Mouse (Mus musculus) hindbrain, embryonic 16.5 days (tissue): ENCODE data around the gene Mtif3. TPM values are rescaled to one million over a fixed set of nuclear protein-coding genes. Genes with fewer than 3 reads are reported as not detected.

Source experiments
- ATAC-seq: fragments of 200-750 bp; cut with Nextera tagmentation; 2 replicates; pipeline ENCODE4 v1.8.0; 2017; ENCODE audit warnings: moderate TSS enrichment, moderate library complexity
- H3K27ac ChIP-seq: fragments of 300-500 bp; sonication (generic); 2 replicates; pipeline ENCODE4 v1.5.1; 2014; ENCODE audit warnings: low read depth, mild to moderate bottlenecking, control low read depth, low read length, moderate library complexity
- H3K27me3 ChIP-seq: fragments of 300-500 bp; sonication (generic); replicated peaks from 2 replicates; pipeline ENCODE4 v1.6.1; 2014; ENCODE audit warnings: low read length; ENCODE audit not compliant: control insufficient read depth, insufficient read depth
- H3K36me3 ChIP-seq: fragments of 300-500 bp; sonication (generic); 2 replicates; pipeline ENCODE4 v1.6.1; 2014; ENCODE audit warnings: mild to moderate bottlenecking, low read length, moderate library complexity, mixed read lengths; ENCODE audit not compliant: control insufficient read depth, insufficient read depth
- H3K4me1 ChIP-seq: fragments of 300-500 bp; sonication (generic); 2 replicates; pipeline ENCODE4 v1.6.1; 2014; ENCODE audit warnings: low read depth, low read length; ENCODE audit not compliant: control insufficient read depth, insufficient read depth
- H3K4me2 ChIP-seq: fragments of 300-500 bp; sonication (generic); 2 replicates; pipeline ENCODE4 v1.6.1; 2014; ENCODE audit warnings: mild to moderate bottlenecking, low read length, control low read depth, moderate library complexity
- H3K4me3 ChIP-seq: fragments of 300-500 bp; sonication (generic); 2 replicates; pipeline ENCODE4 v1.5.1; 2014; ENCODE audit warnings: mild to moderate bottlenecking, low read length, control low read depth, moderate library complexity
- H3K9ac ChIP-seq: fragments of 300-500 bp; sonication (generic); 2 replicates; pipeline ENCODE4 v1.6.1; 2014; ENCODE audit warnings: low read depth, mild to moderate bottlenecking, control low read depth, low read length, moderate library complexity
- H3K9me3 ChIP-seq: fragments of 300-500 bp; sonication (generic); 2 replicates; pipeline ENCODE4 v1.6.1; 2014; ENCODE audit warnings: mild to moderate bottlenecking, low read length, moderate library complexity; ENCODE audit not compliant: control insufficient read depth
- WGBS: fragments of 180-500 bp; shearing (Covaris S2); extraction: QIAGEN DNeasy Blood & Tissue Kit; methylation state at CpG from one replicate; pipeline ENCODE4 v1.1.7; 2014; 5-methylcytosine and 5-hydroxymethylcytosine counted together
- polyA plus RNA-seq: library from polyadenylated mRNA; unstranded; fragments of >200 nt; fragmentation: Nextera tagmentation; extraction: Ambion mirVana; gene quantifications from 2 replicates; pipeline ENCODE4 v1.2.1, GENCODE M21; 2015

Mtif3 gene
- polyA plus RNA-seq, 1 experiment from 2014 or later = 29.2 TPM

- Histone ChIP-seq H3K9ac (no peak overlapping the region), H3K9me3 (no peaks in the 10 kb centered on the region), H3K36me3 (no peaks in the 10 kb centered on the region), H3K4me1 (no peaks in the 10 kb centered on the region), H3K27ac (no peak overlapping the region), H3K27me3 (0 out of 2 replicates have a peak, but pooled peaks cover 5% of the 10 kb centered on the region), H3K4me2 (no peak overlapping the region), H3K4me3 (no peak overlapping the region)
- WGBS = 30% methylated on average over 9 of the region's 9 CpGs
- peak; percentile 77 for ATAC-seq
Observed at GRCm38 (mm10) chr5:146914088-146914766, 49.4 kb downstream of the Mtif3 start.

GRCm38 (mm10) chr5:146913355-146913754, 50.2 kb downstream of the Mtif3 start:
- H3K9ac ChIP-seq = no peak overlapping the region
- H3K36me3 ChIP-seq = no peaks in the 10 kb centered on the region
- 84% methylated on average over 7 of the region's 7 CpGs for WGBS
- H3K9me3 ChIP-seq = no peaks in the 10 kb centered on the region
- H3K4me2 ChIP-seq = no peak overlapping the region
- ATAC-seq = no peak
- H3K4me1 ChIP-seq = no peaks in the 10 kb centered on the region
- no peak overlapping the region for H3K4me3 ChIP-seq
- H3K27me3 ChIP-seq = 0 out of 2 replicates have a peak, but pooled peaks cover 5% of the 10 kb centered on the region
- H3K27ac ChIP-seq = no peak overlapping the region

GRCm38 (mm10) chr5:146912206-146912605, 51.4 kb downstream of the Mtif3 start:
- peaks cover 5% of the 10 kb centered on the region; the same call in 1 of the 2 replicates for H3K27me3 ChIP-seq
- no peaks in the 10 kb centered on the region for H3K4me1 ChIP-seq
- H3K4me2 ChIP-seq = no peak overlapping the region
- ATAC-seq = no peak
- no peak overlapping the region for H3K9ac ChIP-seq
- H3K4me3 ChIP-seq = no peak overlapping the region
- H3K36me3 ChIP-seq = no peaks in the 10 kb centered on the region
- 26% methylated on average over 9 of the region's 9 CpGs for WGBS
- no peak overlapping the region for H3K27ac ChIP-seq
- H3K9me3 ChIP-seq = no peaks in the 10 kb centered on the region

GRCm38 (mm10) chr5:146908629-146909028, 55.0 kb downstream of the Mtif3 start:
- H3K4me3 ChIP-seq = no peak overlapping the region
- H3K27ac ChIP-seq = no peak overlapping the region
- 54% methylated on average over 11 of the region's 11 CpGs for WGBS
- H3K36me3 ChIP-seq = no peaks in the 10 kb centered on the region
- H3K27me3 ChIP-seq = peaks cover 5% of the 10 kb centered on the region; the same call in 1 of the 2 replicates
- H3K4me1 ChIP-seq = peaks cover 3% of the 10 kb centered on the region; the same call in 1 of the 2 replicates
- no peak overlapping the region for H3K4me2 ChIP-seq
- ATAC-seq = no peak
- no peaks in the 10 kb centered on the region for H3K9me3 ChIP-seq
- H3K9ac ChIP-seq = no peak overlapping the region

- 34% methylated on average over 5 of the region's 5 CpGs for WGBS
- Histone ChIP-seq H3K4me3 (no peak overlapping the region), H3K9me3 (no peaks in the 10 kb centered on the region), H3K27me3 (peaks cover 2% of the 10 kb centered on the region; the same call in 1 of the 2 replicates), H3K27ac (no peak overlapping the region), H3K4me2 (no peak overlapping the region), H3K9ac (no peak overlapping the region), H3K4me1 (peaks cover 3% of the 10 kb centered on the region; the same call in 1 of the 2 replicates), H3K36me3 (no peaks in the 10 kb centered on the region)
- ATAC-seq = no peak
Observed at GRCm38 (mm10) chr5:146907533-146907932, 56.1 kb downstream of the Mtif3 start.

- Histone ChIP-seq H3K4me1 (peaks cover 3% of the 10 kb centered on the region; the same call in 1 of the 2 replicates), H3K9me3 (no peaks in the 10 kb centered on the region), H3K4me3 (peak overlapping the region; percentile 14; the same call in 1 of the 2 replicates), H3K27me3 (no peaks in the 10 kb centered on the region; the same call in 1 of the 2 replicates), H3K4me2 (peak overlapping the region; percentile 50), H3K36me3 (no peaks in the 10 kb centered on the region), H3K27ac (no peak overlapping the region), H3K9ac (peak overlapping the region; percentile 30; the same call in 1 of the 2 replicates)
- 24% methylated on average over 14 of the region's 14 CpGs for WGBS
- peak; percentile 67; the same call in 1 of the 2 replicates for ATAC-seq
Observed at GRCm38 (mm10) chr5:146905486-146906172, 58.0 kb downstream of the Mtif3 start.

GRCm38 (mm10) chr5:146904404-146904803, 59.2 kb downstream of the Mtif3 start:
- no peaks in the 10 kb centered on the region for H3K36me3 ChIP-seq
- H3K27ac ChIP-seq = no peak overlapping the region
- peak; percentile 78 for ATAC-seq
- H3K4me2 ChIP-seq = no peak overlapping the region
- H3K9me3 ChIP-seq = no peaks in the 10 kb centered on the region
- no peak overlapping the region for H3K9ac ChIP-seq
- WGBS = 41% methylated on average over 8 of the region's 8 CpGs
- H3K4me1 ChIP-seq = peaks cover 3% of the 10 kb centered on the region; the same call in 1 of the 2 replicates
- no peak overlapping the region for H3K4me3 ChIP-seq
- no peaks in the 10 kb centered on the region; the same call in 1 of the 2 replicates for H3K27me3 ChIP-seq
